Mouse (Mus musculus) cortical plate, adult 2 months (tissue): ENCODE data around the gene Ctsd.

Source experiments
- CTCF ChIP-seq: fragments of 200-500 bp; IDR thresholded peaks from 2 replicates; pipeline ENCODE4 v1.5.1; 2011; ENCODE audit warnings: mild to moderate bottlenecking, control low read depth, low read length; ENCODE audit not compliant: insufficient read depth; ENCODE audit errors: extremely low read depth
- POLR2A ChIP-seq: fragments of 200-500 bp; IDR thresholded peaks from 2 replicates; pipeline ENCODE4 v1.6.1; 2011; ENCODE audit warnings: mild to moderate bottlenecking, low read length, control low read depth; ENCODE audit not compliant: insufficient read depth; ENCODE audit errors: extremely low read depth

DNA sequence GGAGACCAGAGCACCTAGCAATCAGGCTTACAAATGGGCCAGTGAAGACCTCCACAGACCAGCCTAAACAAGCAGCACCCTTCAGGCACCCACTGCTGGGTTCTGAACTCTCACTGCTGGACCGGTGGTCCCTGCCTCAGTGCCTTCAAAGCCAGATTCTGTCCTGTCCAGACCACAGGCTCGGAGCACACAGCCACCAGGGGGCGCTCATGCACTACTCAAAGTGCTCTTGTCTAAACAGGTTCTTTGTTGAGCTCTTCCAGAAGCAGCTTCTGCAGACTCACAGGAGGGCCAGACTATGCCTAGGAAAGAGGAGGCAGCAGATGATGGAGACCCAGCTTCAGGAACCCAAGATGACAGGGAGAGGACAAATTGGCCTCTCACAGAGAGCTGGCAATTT, 53.6 kb downstream of the Ctsd start:
- TF ChIP-seq POLR2A: no peak
- TF ChIP-seq CTCF: peak; percentile 86
